Mouse (Mus musculus): ENCODE results near the gene Myl9.
"Not testable (repeated sequence)": the region's sequence is repeated elsewhere in the genome, so short reads cannot be mapped to it uniquely, and the experiment has no call there.

The Myl9 gene

GRCm38 (mm10) chr2:156784016-156784585 is 8.9 kb downstream of the Myl9 start:
- DNase-seq (ENCODE audit: extremely low read depth, low read depth): no peak

GRCm38 (mm10) chr2:156784891-156785290 is 9.7 kb downstream of the Myl9 start:
- no peak for DNase-seq (ENCODE audit: extremely low read depth, low read depth)

- DNase-seq (ENCODE audit: extremely low read depth, low read depth): not testable (repeated sequence)
These were observed 11.1 kb downstream of the Myl9 start for GRCm38 (mm10) chr2:156786369-156786768.

- no peak for DNase-seq (ENCODE audit: extremely low read depth, low read depth)
These were observed 12.0 kb downstream of the Myl9 start for GRCm38 (mm10) chr2:156787090-156787775.

GRCm38 (mm10) chr2:156787776-156788105 is 12.5 kb downstream of the Myl9 start:
- no peak for DNase-seq (ENCODE audit: extremely low read depth, low read depth)

- no peak for DNase-seq (ENCODE audit: extremely low read depth, low read depth)
These were observed 13.6 kb downstream of the Myl9 start for GRCm38 (mm10) chr2:156788836-156789235.

- DNase-seq (ENCODE audit: extremely low read depth, low read depth): no peak
These were observed 23.3 kb downstream of the Myl9 start for GRCm38 (mm10) chr2:156798516-156798915.

GRCm38 (mm10) chr2:156801045-156801444 is 25.8 kb downstream of the Myl9 start:
- no peak for DNase-seq (ENCODE audit: extremely low read depth, low read depth)

- not testable (repeated sequence) for DNase-seq (ENCODE audit: extremely low read depth, low read depth)
These were observed 26.9 kb downstream of the Myl9 start for GRCm38 (mm10) chr2:156802116-156802515.

GRCm38 (mm10) chr2:156803698-156804372 is 28.6 kb downstream of the Myl9 start:
- peak; percentile 83 for DNase-seq (ENCODE audit: extremely low read depth, low read depth)

- DNase-seq (ENCODE audit: extremely low read depth, low read depth): peak; percentile 97
These were observed 29.4 kb downstream of the Myl9 start for GRCm38 (mm10) chr2:156804589-156804988.

- DNase-seq (ENCODE audit: extremely low read depth, low read depth): no peak
These were observed 31.7 kb downstream of the Myl9 start for GRCm38 (mm10) chr2:156806886-156807285.

- peak; percentile 32 for DNase-seq (ENCODE audit: extremely low read depth, low read depth)
These were observed 34.4 kb downstream of the Myl9 start for GRCm38 (mm10) chr2:156809579-156809978.

- no peak for DNase-seq (ENCODE audit: extremely low read depth, low read depth)
These were observed 35.5 kb downstream of the Myl9 start for GRCm38 (mm10) chr2:156810716-156811115.

GRCm38 (mm10) chr2:156811556-156811955 is 36.3 kb downstream of the Myl9 start:
- DNase-seq (ENCODE audit: extremely low read depth, low read depth): no peak

- no peak for DNase-seq (ENCODE audit: extremely low read depth, low read depth)
These were observed 39.2 kb downstream of the Myl9 start for GRCm38 (mm10) chr2:156814344-156814801.

GRCm38 (mm10) chr2:156814893-156815292 is 39.7 kb downstream of the Myl9 start:
- DNase-seq (ENCODE audit: extremely low read depth, low read depth): no peak

GRCm38 (mm10) chr2:156815412-156815811 is 40.2 kb downstream of the Myl9 start:
- DNase-seq (ENCODE audit: extremely low read depth, low read depth): no peak

GRCm38 (mm10) chr2:156816116-156816515 is 40.9 kb downstream of the Myl9 start:
- DNase-seq (ENCODE audit: extremely low read depth, low read depth): no peak

GRCm38 (mm10) chr2:156825128-156825527 is 49.9 kb downstream of the Myl9 start:
- not testable (repeated sequence) for DNase-seq (ENCODE audit: extremely low read depth, low read depth)

Data from MEL-GATA-1-ER (cell line).